Mouse (Mus musculus) liver, embryonic 12.5 days (tissue): Measurements from ENCODE around the gene Eif4g1. TPM values are rescaled to one million over a fixed set of nuclear protein-coding genes. Genes with fewer than 3 reads are reported as not detected.

Experiments
- ATAC-seq: fragments of 200-750 bp; cut with Nextera tagmentation; 2 replicates; pipeline ENCODE4 v1.8.0; 2017; ENCODE audit warnings: moderate number of reproducible peaks, mild to moderate bottlenecking, moderate library complexity
- H3K27ac ChIP-seq: fragments of 300-500 bp; sonication (generic); 2 replicates; pipeline ENCODE4 v1.5.1; 2016; ENCODE audit warnings: mild to moderate bottlenecking
- H3K27me3 ChIP-seq: fragments of 300-500 bp; sonication (generic); replicated peaks from 2 replicates; pipeline ENCODE4 v1.6.1; 2016; ENCODE audit warnings: mild to moderate bottlenecking, moderate library complexity
- H3K36me3 ChIP-seq: fragments of 300-500 bp; sonication (generic); 2 replicates; pipeline ENCODE4 v1.6.1; 2016; ENCODE audit warnings: mild to moderate bottlenecking, moderate library complexity
- H3K4me1 ChIP-seq: fragments of 300-500 bp; sonication (generic); 2 replicates; pipeline ENCODE4 v1.6.1; 2016
- H3K4me2 ChIP-seq: fragments of 300-500 bp; sonication (generic); 2 replicates; pipeline ENCODE4 v1.6.1; 2016; ENCODE audit warnings: mild to moderate bottlenecking, moderate library complexity
- H3K4me3 ChIP-seq: fragments of 300-500 bp; sonication (generic); 2 replicates; pipeline ENCODE4 v1.5.1; 2016; ENCODE audit warnings: mild to moderate bottlenecking, moderate library complexity
- H3K9ac ChIP-seq: fragments of 300-500 bp; sonication (generic); 2 replicates; pipeline ENCODE4 v1.6.1; 2016; ENCODE audit warnings: mild to moderate bottlenecking, moderate library complexity
- H3K9me3 ChIP-seq: fragments of 300-500 bp; sonication (generic); replicated peaks from 2 replicates; pipeline ENCODE4 v1.6.1; 2016; ENCODE audit warnings: mild to moderate bottlenecking, moderate library complexity
- WGBS: fragments of 180-500 bp; shearing (Covaris S2); methylation state at CpG from one replicate; pipeline ENCODE4 v1.1.7; 2016; ENCODE audit not compliant: insufficient replicate concordance; 5-methylcytosine and 5-hydroxymethylcytosine counted together
- polyA plus RNA-seq: library from polyadenylated mRNA; unstranded; fragments of >200 nt; fragmentation: Nextera tagmentation; extraction: Ambion mirVana; gene quantifications from 2 replicates; pipeline ENCODE4 v1.2.1, GENCODE M21; 2016

Gene Eif4g1
- polyA plus RNA-seq, 1 experiment from 2014 or later = 180 TPM

DNA sequence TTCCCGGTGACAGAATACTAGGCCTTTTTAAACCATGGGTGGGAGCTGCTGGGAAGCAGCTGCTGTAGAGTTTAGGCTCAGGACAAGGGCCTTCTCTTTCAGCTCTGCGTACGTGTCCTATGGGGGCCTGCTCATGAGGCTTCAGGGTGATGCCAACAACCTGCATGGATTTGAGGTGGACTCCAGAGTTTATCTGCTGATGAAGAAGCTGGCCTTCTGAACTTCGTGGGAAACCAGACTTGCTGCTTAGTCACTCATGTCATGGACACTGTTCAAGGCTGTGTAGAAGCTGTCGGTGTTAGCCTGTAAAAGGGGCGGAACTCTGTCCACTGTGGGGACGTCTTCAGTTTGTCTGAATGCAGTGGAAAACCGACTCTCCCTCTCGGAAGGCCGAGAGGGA lies 53.7 kb downstream of the Eif4g1 start:
- Histone ChIP-seq H3K9me3 (no peaks in the 10 kb centered on the region), H3K4me1 (peaks cover 13% of the 10 kb centered on the region), H3K36me3 (peaks cover 31% of the 10 kb centered on the region), H3K4me3 (no peak overlapping the region), H3K27ac (no peak overlapping the region), H3K9ac (no peak overlapping the region), H3K4me2 (no peak overlapping the region), H3K27me3 (peaks cover 17% of the 10 kb centered on the region)
- no peak for ATAC-seq
- WGBS = 71% methylated on average over 10 of the region's 10 CpGs

DNA sequence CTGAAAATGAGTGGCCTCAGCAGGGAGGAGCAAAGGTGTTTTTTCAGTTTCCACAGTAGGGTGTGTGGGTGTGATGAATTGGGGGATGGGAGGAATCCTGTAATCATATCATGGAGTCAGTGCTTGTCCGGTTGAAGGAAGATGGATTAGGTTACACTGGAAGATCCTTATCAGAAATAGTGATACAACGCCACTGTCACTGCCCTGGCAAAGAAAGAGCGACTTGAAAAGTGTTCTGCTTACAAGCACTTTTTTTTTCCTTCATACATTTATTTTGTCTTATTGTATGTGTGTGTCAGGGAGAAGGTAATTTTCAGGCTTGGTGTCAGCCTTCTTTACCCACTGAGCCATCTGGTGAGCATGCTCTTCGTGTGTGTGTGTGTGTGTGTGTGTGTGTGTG lies 54.6 kb downstream of the Eif4g1 start:
- Histone ChIP-seq H3K4me1 (peaks cover 7% of the 10 kb centered on the region), H3K9ac (no peak overlapping the region), H3K9me3 (no peaks in the 10 kb centered on the region), H3K36me3 (peaks cover 31% of the 10 kb centered on the region), H3K27ac (no peak overlapping the region), H3K4me3 (no peak overlapping the region), H3K4me2 (no peak overlapping the region), H3K27me3 (peaks cover 22% of the 10 kb centered on the region)
- ATAC-seq = no peak
- WGBS = 68% methylated on average over 4 of the region's 4 CpGs

DNA sequence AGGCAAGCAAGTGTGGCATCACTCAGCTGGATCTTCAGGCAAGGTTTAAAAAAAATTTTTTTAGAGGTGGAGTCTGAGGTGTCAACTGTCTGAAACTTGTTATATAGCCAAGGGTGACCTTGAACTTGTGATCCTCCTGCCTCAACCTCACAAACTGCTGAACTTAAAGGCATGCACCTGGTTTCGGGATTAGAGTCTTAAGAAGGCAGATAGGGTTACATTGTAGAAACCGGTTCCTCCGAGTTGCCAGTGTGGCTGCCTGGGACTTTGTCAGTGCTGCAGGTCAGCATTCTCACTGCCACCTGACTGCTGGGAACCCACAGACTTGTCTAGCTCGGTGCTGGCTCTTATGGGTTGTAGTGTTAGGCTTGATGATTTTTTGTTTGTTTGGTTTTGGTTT lies 55.1 kb downstream of the Eif4g1 start:
- 56% methylated on average over 4 of the region's 4 CpGs for WGBS
- H3K27me3 ChIP-seq = peaks cover 23% of the 10 kb centered on the region

DNA sequence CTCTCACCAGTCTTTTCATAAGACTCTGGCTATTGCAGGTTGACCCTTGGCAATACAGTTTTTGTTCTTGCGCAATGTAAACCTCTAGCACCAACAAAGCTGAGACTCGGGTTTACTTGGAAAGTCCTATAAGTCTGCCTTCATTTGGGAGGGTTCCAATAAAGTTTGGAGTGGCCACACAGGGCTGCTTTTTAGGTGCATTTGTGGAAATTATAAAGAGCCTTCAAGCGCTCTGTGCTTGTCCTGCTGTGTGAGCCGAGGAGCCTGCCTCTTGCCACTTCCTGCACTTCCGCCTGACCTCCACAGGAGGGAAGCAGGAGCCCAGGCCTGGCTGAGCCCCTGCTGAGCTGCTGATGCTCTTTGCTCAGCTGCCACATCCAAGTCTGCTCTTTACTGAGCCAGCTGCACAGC lies 56.2 kb downstream of the Eif4g1 start:
- H3K9me3 ChIP-seq = no peaks in the 10 kb centered on the region
- H3K27ac ChIP-seq = no peak overlapping the region

More for the DNA sequence above, 55.1 kb downstream of the Eif4g1 start:
- Histone ChIP-seq H3K9me3 (no peaks in the 10 kb centered on the region), H3K9ac (no peak overlapping the region), H3K4me2 (no peak overlapping the region), H3K27ac (no peak overlapping the region), H3K4me3 (no peak overlapping the region), H3K4me1 (peaks cover 7% of the 10 kb centered on the region), H3K36me3 (peaks cover 31% of the 10 kb centered on the region)
- ATAC-seq = no peak

DNA sequence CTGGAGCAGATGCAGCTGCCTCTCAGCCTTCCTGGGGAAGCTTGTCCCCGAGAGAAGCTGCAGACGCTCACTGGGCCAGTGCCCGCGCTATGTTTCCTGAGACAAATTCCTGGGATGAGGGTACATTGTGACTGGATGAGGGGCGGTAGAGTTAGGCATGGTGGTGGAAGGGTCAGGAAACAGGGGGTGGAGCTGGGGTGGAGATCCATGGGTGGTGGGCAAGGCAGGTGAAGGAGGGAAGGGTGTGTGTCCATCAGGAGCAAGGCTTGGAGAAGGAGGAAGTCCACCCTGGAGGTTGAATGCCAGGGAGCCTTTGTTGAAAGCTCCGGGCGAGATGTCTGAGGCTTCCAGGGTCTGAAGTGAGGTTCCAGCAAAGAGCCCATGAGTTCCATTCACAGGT lies 57.2 kb downstream of the Eif4g1 start:
- Histone ChIP-seq H3K27ac (no peak overlapping the region), H3K9ac (0 out of 2 replicates have a peak overlapping the region, but pooled peaks have one; percentile 8), H3K9me3 (no peaks in the 10 kb centered on the region), H3K36me3 (peaks cover 24% of the 10 kb centered on the region), H3K27me3 (peaks cover 41% of the 10 kb centered on the region), H3K4me2 (no peak overlapping the region), H3K4me1 (no peaks in the 10 kb centered on the region), H3K4me3 (no peak overlapping the region)
- WGBS = 71% methylated on average over 7 of the region's 7 CpGs
- no peak for ATAC-seq

More for the DNA sequence above, 56.2 kb downstream of the Eif4g1 start:
- Histone ChIP-seq H3K4me3 (no peak overlapping the region), H3K36me3 (peaks cover 31% of the 10 kb centered on the region), H3K4me2 (no peak overlapping the region), H3K9ac (no peak overlapping the region), H3K27me3 (peaks cover 32% of the 10 kb centered on the region), H3K4me1 (no peaks in the 10 kb centered on the region)
- peak; percentile 59 for ATAC-seq
- WGBS = 29% methylated on average over 5 of the region's 5 CpGs

DNA sequence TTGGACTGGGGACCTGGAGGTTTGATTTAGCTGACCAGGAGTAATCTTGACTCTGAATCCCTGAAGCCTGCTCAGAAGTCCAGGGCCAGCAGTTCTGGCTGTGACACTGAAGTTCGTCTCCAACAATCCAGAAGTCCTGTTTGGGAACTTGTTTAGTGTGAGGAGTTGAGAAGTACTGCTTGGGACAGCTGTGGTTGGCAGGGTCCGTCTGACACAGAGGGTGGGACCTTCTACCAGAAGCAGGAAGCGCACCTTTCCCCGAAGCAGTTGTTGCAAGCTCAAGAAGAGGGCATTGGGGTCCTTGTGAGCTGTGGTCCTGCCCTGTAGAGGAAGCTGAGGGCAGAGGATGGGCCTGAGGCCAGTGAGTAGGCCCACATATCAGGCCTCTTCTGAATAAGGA lies 57.6 kb downstream of the Eif4g1 start:
- no peaks in the 10 kb centered on the region for H3K4me1 ChIP-seq
- H3K9me3 ChIP-seq = no peaks in the 10 kb centered on the region
- H3K4me3 ChIP-seq = no peak overlapping the region
- WGBS = 55% methylated on average over 4 of the region's 4 CpGs
- H3K9ac ChIP-seq = no peak overlapping the region
- peaks cover 20% of the 10 kb centered on the region for H3K36me3 ChIP-seq
- peaks cover 45% of the 10 kb centered on the region for H3K27me3 ChIP-seq
- no peak overlapping the region for H3K27ac ChIP-seq
- H3K4me2 ChIP-seq = no peak overlapping the region
- ATAC-seq = no peak

DNA sequence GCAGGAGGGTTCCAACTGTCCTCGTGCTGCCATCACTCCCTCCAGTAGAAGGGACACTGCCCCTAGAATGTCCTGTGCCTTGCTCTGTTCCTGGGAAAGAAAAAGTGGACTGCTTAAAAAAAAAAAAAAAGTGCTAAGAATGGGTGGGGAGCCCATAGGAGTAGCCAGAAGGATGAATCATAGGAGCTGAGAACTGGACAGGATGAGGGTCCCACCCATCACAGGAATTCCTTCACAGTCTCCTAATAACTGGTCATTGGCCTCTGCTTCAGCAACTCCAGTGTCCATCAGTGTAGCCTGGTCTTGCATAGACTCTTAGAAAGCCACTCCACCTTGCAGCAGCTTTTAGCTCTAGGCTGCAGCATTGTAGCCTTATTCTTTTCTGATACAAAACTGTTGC lies 58.3 kb downstream of the Eif4g1 start:
- no peak for ATAC-seq
- Histone ChIP-seq H3K9me3 (no peaks in the 10 kb centered on the region), H3K36me3 (peaks cover 13% of the 10 kb centered on the region), H3K9ac (no peak overlapping the region), H3K4me3 (no peak overlapping the region), H3K27ac (no peak overlapping the region), H3K4me2 (no peak overlapping the region), H3K27me3 (peaks cover 52% of the 10 kb centered on the region), H3K4me1 (no peaks in the 10 kb centered on the region)
- WGBS = 47% methylated on average over 1 of the region's 1 CpGs

DNA sequence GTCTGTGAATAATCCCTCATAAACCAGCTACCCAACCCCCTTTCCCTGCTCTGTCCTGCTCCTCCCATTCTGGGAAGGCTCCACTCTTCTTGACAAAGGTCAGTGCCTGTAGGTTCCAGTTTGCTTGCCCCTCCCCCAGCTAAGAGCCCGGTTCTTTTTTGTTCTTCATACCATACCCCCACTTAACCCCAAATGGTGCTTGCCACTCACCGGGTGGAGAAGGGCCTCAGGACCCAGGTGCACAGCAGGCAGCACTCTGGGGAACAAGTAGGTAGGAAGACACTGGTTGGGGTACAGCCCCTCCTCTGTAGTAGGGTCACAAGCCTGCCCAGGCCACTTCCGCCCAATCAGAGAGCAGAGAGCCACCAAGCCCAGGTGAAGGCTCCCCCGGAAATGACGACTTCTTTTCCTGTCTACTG lies 62.2 kb downstream of the Eif4g1 start:
- no peak overlapping the region for H3K9ac ChIP-seq
- no peaks in the 10 kb centered on the region for H3K9me3 ChIP-seq
- H3K27ac ChIP-seq = no peak overlapping the region
- peaks cover 89% of the 10 kb centered on the region for H3K27me3 ChIP-seq
- H3K4me2 ChIP-seq = peak overlapping the region; percentile 34
- no peaks in the 10 kb centered on the region for H3K36me3 ChIP-seq
- H3K4me1 ChIP-seq = peaks cover 21% of the 10 kb centered on the region
- peak; percentile 59 for ATAC-seq
- WGBS = 27% methylated on average over 5 of the region's 5 CpGs
- peak overlapping the region; percentile 11; the same call in 1 of the 2 replicates for H3K4me3 ChIP-seq

DNA sequence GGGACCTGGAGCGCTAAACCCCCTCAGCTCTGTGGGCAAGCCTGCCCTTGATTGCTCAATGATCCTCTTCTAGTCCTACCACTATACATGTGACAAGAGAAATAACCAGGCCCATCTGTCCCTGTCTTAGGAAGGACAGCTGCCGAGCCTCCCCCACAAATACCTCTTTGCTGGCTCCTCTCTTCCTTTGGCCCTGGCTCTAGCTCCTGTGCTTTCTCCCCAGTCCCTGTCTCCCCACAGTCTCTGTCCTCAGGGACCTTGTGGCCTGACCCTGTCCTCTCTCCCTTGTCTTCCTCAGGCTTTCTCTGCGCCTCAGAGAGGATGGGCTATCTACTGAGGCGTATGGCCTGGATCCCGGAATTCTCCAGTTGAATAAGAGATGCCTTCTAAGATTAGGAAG lies 63.6 kb downstream of the Eif4g1 start:
- Histone ChIP-seq H3K9me3 (no peaks in the 10 kb centered on the region), H3K9ac (no peak overlapping the region), H3K36me3 (no peaks in the 10 kb centered on the region), H3K27me3 (peaks cover 89% of the 10 kb centered on the region), H3K27ac (no peak overlapping the region), H3K4me3 (no peak overlapping the region), H3K4me2 (no peak overlapping the region), H3K4me1 (peaks cover 21% of the 10 kb centered on the region)
- 53% methylated on average over 5 of the region's 5 CpGs for WGBS
- ATAC-seq = no peak

DNA sequence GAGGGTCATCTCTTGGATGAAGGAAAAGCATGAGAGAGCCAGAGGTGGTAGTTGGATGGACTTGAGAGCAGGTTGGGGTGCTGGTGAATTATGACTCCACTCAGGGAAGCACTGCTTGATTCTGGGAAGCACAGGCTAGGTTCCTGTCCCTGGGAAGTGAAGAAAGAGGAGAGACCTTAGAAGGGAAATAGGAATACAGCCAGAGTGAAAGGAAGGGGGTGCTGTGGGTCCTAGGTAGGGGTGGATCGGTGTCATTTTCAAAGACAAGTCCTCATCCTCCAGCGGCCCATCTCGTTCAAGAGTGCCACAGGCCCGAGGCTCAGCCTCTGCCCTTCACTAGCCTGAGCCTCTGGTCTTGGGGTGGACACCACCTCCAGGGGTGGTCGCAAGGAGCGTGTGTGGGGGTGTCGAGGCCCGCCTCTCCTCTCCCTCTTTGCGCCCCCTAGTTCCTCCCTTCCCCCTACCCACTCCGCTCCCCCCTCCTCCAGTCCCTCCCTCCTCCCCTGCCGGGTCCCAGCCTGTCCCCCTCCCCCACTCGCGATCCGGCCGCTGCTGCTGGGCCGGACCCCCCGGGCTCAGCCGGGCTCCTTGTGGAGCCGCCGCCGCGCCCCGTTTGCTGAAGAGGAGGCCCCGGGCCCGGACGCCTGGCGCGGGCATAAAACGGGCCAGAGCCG lies 64.3 kb downstream of the Eif4g1 start:
- no peak for ATAC-seq
- peaks cover 90% of the 10 kb centered on the region for H3K27me3 ChIP-seq
- 3% methylated on average over 30 of the region's 30 CpGs for WGBS

DNA sequence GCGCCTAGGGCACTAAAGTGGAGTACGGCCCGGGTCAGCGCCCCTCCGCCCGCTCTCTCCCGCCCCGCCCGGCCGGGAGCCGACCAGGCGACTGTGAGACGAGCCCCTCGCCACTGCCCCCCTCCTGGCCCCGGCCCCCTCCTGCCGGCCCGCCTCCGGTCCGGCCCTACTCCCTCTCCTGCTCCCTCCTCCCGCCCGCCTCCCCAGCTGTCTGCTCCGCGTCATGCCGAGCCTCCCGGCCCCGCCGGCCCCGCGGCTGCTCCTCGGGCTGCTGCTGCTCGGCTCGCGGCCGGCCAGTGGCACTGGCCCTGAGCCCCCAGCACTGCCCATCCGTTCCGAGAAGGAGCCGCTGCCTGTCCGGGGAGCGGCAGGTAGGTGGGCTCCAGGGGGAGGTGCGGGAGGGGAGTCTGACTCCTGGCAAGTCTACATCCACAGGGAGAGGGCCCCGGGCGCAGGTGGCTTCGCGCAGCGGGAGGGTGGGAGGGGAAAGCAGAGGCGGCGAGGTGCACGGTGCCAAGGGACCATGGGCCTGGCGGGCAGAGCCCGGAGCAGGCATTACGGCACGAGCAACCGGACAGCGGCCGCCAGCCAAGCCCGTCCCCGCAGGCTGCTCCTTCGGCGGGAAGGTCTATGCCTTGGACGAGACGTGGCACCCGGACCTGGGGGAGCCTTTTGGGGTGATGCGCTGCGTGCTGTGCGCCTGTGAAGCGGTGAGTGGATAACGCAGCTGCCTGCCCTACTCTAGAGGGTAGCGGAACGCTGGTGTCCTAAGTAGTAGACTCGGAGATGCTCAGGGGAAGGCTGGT lies 65.0 kb downstream of the Eif4g1 start, which contains the start of gene Chrd:
Gene Chrd (plus strand): TSS at position 203 of the 806 bp plus-strand sequence.
- Histone ChIP-seq H3K4me2 (peak within 1 kb of the TSS; percentile 73), H3K27me3 (peaks cover 96% of the 10 kb centered on the region), H3K36me3 (no peaks in the 10 kb centered on the region), H3K4me1 (peaks cover 21% of the 10 kb centered on the region), H3K4me3 (peak within 1 kb of the TSS; percentile 51), H3K9me3 (no peaks in the 10 kb centered on the region), H3K27ac (no peak within 1 kb of the TSS), H3K9ac (peak within 1 kb of the TSS; percentile 52)
- peak; percentile 44 for ATAC-seq
- WGBS = 1% methylated on average over 61 of the region's 70 CpGs

More for the DNA sequence above, 64.3 kb downstream of the Eif4g1 start:
- Histone ChIP-seq H3K4me1 (peaks cover 21% of the 10 kb centered on the region), H3K9me3 (no peaks in the 10 kb centered on the region), H3K9ac (peak overlapping the region; percentile 52), H3K27ac (no peak overlapping the region), H3K36me3 (no peaks in the 10 kb centered on the region), H3K4me2 (peak overlapping the region; percentile 73), H3K4me3 (peak overlapping the region; percentile 51)
